Mouse (Mus musculus) midbrain, embryonic 14.5 days (tissue): ENCODE results near the gene Usp7. TPM values are rescaled to one million over a fixed set of nuclear protein-coding genes. Genes with fewer than 3 reads are reported as not detected.
A peak's percentile ranks its signal among the peaks of the same experiment; 100 is the strongest.

Source experiments
- ATAC-seq: fragments of 200-750 bp; cut with Nextera tagmentation; 2 replicates; pipeline ENCODE4 v1.8.0; 2017; ENCODE audit warnings: moderate number of reproducible peaks, moderate library complexity; ENCODE audit not compliant: low FRiP score, low TSS enrichment
- DNase-seq: peaks from one replicate; pipeline ENCODE4 v3.0.0-alpha.2; 2015
- H3K27ac ChIP-seq: fragments of 300-500 bp; sonication (generic); replicated peaks from 2 replicates; pipeline ENCODE4 v1.5.1; 2014; ENCODE audit warnings: mild to moderate bottlenecking, low read depth, low read length, moderate library complexity
- H3K27me3 ChIP-seq: fragments of 300-500 bp; sonication (generic); 2 replicates; pipeline ENCODE4 v1.6.1; 2014; ENCODE audit warnings: low read length, control low read depth, mixed read lengths; ENCODE audit not compliant: control insufficient read depth, insufficient read depth
- H3K36me3 ChIP-seq: fragments of 300-500 bp; sonication (generic); 2 replicates; pipeline ENCODE4 v1.6.1; 2014; ENCODE audit warnings: low read length, control low read depth; ENCODE audit not compliant: control insufficient read depth, insufficient read depth
- H3K4me1 ChIP-seq: fragments of 300-500 bp; sonication (generic); 2 replicates; pipeline ENCODE4 v1.6.1; 2014; ENCODE audit warnings: mild to moderate bottlenecking, antibody characterized with exemption, low read length, control low read depth; ENCODE audit not compliant: control insufficient read depth, insufficient read depth
- H3K4me2 ChIP-seq: fragments of 300-500 bp; sonication (generic); 2 replicates; pipeline ENCODE4 v1.6.1; 2014; ENCODE audit warnings: mild to moderate bottlenecking, low read length, moderate library complexity
- H3K4me3 ChIP-seq: fragments of 300-500 bp; sonication (generic); replicated peaks from 2 replicates; pipeline ENCODE4 v1.5.1; 2014; ENCODE audit warnings: low read depth, low read length
- H3K9ac ChIP-seq: fragments of 300-500 bp; sonication (generic); replicated peaks from 2 replicates; pipeline ENCODE4 v1.6.1; 2014; ENCODE audit warnings: mild to moderate bottlenecking, low read length, moderate library complexity
- H3K9me3 ChIP-seq: fragments of 300-500 bp; sonication (generic); 2 replicates; pipeline ENCODE4 v1.6.1; 2016; ENCODE audit warnings: low read length, control low read depth, mixed read lengths; ENCODE audit not compliant: control insufficient read depth
- WGBS: fragments of 180-500 bp; shearing (Covaris S2); extraction: QIAGEN DNeasy Blood & Tissue Kit; methylation state at CpG from one replicate; pipeline ENCODE4 v1.1.7; 2014; 5-methylcytosine and 5-hydroxymethylcytosine counted together
- polyA plus RNA-seq: library from polyadenylated mRNA; unstranded; fragments of >200 nt; fragmentation: Nextera tagmentation; extraction: Ambion mirVana; gene quantifications from 2 replicates; pipeline ENCODE4 v1.2.1, GENCODE M21; 2014

Gene Usp7
- polyA plus RNA-seq, 1 experiment from 2014 or later, result 50.0 TPM

- ATAC-seq (no peak), DNase-seq (no peak)
- no peaks in the 10 kb centered on the region for H3K9me3 ChIP-seq
- peaks cover 29% of the 10 kb centered on the region for H3K4me1 ChIP-seq
- H3K27me3 ChIP-seq, result no peaks in the 10 kb centered on the region
- peaks cover 21% of the 10 kb centered on the region for H3K36me3 ChIP-seq
- no peak overlapping the region; the same call in 1 of the 2 replicates for H3K9ac ChIP-seq
- 89% methylated on average over 7 of the region's 7 CpGs for WGBS
- no peak overlapping the region; the same call in 1 of the 2 replicates for H3K4me2 ChIP-seq
- H3K27ac ChIP-seq, result no peak overlapping the region
- H3K4me3 ChIP-seq, result no peak overlapping the region
Measured at GRCm38 (mm10) chr16:8667261-8667660, 124.8 kb downstream of the Usp7 start.

DNA sequence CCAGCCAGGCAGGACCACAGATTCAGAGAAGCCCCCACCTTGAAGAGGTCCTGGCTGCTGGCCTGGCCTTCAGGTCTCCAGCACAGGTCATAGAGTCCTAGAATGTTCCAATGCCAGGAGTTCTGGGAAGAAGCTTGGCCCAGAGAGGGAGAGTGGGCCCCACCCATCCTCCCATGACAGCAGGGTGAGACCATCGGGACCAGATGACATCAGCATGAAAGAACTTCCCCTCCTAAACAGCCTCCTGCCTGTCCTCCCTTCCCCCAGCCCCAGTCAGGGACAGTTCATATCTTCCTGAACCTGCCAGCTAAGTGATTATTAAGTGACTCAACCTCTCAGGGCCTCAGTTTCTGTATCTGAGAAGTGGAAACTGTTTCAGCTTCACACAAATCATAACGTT lies 125.7 kb downstream of the Usp7 start:
- WGBS, result 72% methylated on average over 2 of the region's 2 CpGs
- H3K4me1 ChIP-seq, result peaks cover 29% of the 10 kb centered on the region
- H3K27me3 ChIP-seq, result no peaks in the 10 kb centered on the region
- peaks cover 29% of the 10 kb centered on the region for H3K36me3 ChIP-seq
- H3K9me3 ChIP-seq, result no peaks in the 10 kb centered on the region
- H3K4me2 ChIP-seq, result no peak overlapping the region
- H3K4me3 ChIP-seq, result no peak overlapping the region
- DNase-seq (no peak), ATAC-seq (no peak)
- no peak overlapping the region for H3K9ac ChIP-seq
- no peak overlapping the region for H3K27ac ChIP-seq

- Histone ChIP-seq H3K27ac (no peak overlapping the region), H3K9me3 (no peaks in the 10 kb centered on the region), H3K27me3 (no peaks in the 10 kb centered on the region), H3K4me3 (no peak overlapping the region), H3K4me1 (peaks cover 23% of the 10 kb centered on the region), H3K4me2 (no peak overlapping the region), H3K36me3 (peaks cover 40% of the 10 kb centered on the region), H3K9ac (no peak overlapping the region)
- ATAC-seq (no peak), DNase-seq (no peak)
- WGBS, result 83% methylated on average over 5 of the region's 5 CpGs
Measured at GRCm38 (mm10) chr16:8665367-8665766, 126.7 kb downstream of the Usp7 start.

DNA sequence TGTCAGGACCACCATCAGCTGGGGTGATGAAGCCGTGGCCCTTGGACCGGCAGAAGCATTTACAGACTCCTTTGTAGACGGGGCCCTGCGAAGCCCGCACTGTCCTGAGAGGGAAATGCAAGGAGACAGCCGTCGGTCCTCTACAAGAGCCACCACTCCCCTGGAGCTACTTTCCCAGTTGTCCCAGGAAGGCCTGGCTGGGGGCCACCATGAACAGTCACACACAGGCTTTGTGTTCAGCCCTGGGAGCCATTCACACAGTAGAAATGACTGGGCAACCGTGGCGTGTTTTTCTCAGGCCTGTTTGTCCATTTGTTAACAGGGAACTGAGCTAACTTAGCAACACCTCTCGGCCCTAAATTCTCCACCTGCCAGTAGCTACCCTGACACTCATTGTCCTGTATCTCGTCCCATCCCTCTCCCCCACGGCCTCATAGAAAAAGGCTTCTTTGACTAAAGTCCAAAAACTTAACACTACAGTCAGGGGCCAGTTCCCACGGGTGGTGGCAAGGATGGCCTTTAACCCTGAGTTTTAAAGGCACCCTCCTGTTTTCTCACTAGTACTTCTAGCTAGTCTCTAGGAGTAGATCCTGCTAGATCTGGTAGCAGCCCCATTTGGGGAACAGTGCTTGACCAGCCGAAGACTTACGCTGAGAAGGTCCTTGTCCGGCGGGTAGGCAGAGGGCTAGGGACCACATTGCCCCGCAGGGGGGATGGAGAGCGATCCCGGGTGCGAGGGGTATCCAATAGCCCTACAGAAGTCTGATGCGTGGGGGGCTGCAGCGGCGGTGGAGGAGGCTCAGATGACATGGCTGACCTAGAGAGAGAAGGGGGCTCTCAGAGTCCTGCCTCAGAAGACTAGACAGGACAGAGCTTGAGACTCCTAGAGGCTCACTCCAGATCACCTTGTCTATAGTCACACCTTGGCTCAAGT lies 128.2 kb downstream of the Usp7 start:
- no peak overlapping the region for H3K27ac ChIP-seq

GRCm38 (mm10) chr16:8663022-8663421 lies 129.1 kb downstream of the Usp7 start:
- Histone ChIP-seq H3K4me3 (no peak overlapping the region), H3K27me3 (no peaks in the 10 kb centered on the region), H3K4me1 (peaks cover 6% of the 10 kb centered on the region), H3K4me2 (no peak overlapping the region), H3K36me3 (peaks cover 63% of the 10 kb centered on the region), H3K9me3 (no peaks in the 10 kb centered on the region), H3K27ac (no peak overlapping the region), H3K9ac (no peak overlapping the region)
- 69% methylated on average over 2 of the region's 2 CpGs for WGBS
- ATAC-seq (no peak), DNase-seq (no peak)

More for the DNA sequence above, 128.2 kb downstream of the Usp7 start:
- DNase-seq (no peak), ATAC-seq (no peak)
- H3K4me2 ChIP-seq, result no peak overlapping the region
- H3K27me3 ChIP-seq, result no peaks in the 10 kb centered on the region
- H3K4me3 ChIP-seq, result no peak overlapping the region
- 82% methylated on average over 24 of the region's 24 CpGs for WGBS
- H3K36me3 ChIP-seq, result peaks cover 54% of the 10 kb centered on the region
- no peaks in the 10 kb centered on the region for H3K9me3 ChIP-seq
- 0 out of 2 replicates have a peak overlapping the region, but pooled peaks have one; percentile 20 for H3K9ac ChIP-seq
- H3K4me1 ChIP-seq, result peaks cover 14% of the 10 kb centered on the region

DNA sequence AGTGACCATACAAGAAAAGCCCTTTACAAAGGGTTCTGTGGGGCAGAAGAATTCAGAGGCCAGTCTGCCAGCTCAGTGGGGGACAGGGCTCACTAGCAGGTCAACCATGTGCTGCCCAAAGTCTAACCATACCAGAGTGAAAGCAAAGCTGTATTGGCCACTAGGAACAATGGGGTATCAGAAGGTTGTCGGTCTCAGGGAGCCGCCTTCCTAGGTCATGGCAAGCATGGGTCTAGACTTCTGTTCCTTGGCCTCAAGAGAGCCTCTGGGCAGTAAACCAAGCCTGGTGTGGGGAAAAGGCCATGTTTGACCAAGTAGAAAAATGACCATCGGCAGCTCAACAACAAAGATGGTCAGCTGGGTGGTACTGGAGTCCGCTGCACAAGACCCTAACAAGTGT lies 133.3 kb downstream of the Usp7 start:
- WGBS, result 96% methylated on average over 4 of the region's 4 CpGs

DNA sequence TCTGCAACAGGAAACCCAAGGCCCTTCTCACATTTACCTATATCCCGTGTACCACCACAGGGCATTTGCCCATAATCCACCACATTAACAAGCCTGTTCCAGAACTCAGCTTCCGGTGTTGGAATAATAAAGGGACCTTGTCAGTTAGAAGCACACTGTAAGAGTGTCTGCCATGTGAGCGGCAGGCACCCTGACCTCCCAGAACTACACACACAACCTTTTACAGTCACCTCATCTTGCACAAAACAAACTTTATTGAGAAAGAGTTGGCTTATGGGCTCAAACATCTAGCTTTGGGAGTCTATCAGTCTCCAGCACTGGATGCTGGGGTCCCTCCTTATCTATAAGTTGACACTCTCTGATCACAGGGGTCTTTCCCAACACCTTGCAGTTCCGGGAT lies 133.8 kb downstream of the Usp7 start:
- no peak for DNase-seq
- H3K27me3 ChIP-seq, result no peaks in the 10 kb centered on the region
- no peak for ATAC-seq
- no peak overlapping the region for H3K4me2 ChIP-seq
- no peak overlapping the region for H3K27ac ChIP-seq
- no peaks in the 10 kb centered on the region for H3K9me3 ChIP-seq
- 82% methylated on average over 4 of the region's 4 CpGs for WGBS
- H3K9ac ChIP-seq, result no peak overlapping the region
- H3K4me3 ChIP-seq, result no peak overlapping the region
- peaks cover 87% of the 10 kb centered on the region for H3K36me3 ChIP-seq
- no peaks in the 10 kb centered on the region for H3K4me1 ChIP-seq

More for the DNA sequence above, 133.3 kb downstream of the Usp7 start:
- DNase-seq (no peak), ATAC-seq (no peak)
- Histone ChIP-seq H3K27me3 (no peaks in the 10 kb centered on the region), H3K4me1 (no peaks in the 10 kb centered on the region), H3K4me2 (no peak overlapping the region), H3K36me3 (peaks cover 89% of the 10 kb centered on the region), H3K9me3 (no peaks in the 10 kb centered on the region), H3K9ac (no peak overlapping the region), H3K27ac (no peak overlapping the region), H3K4me3 (no peak overlapping the region)

DNA sequence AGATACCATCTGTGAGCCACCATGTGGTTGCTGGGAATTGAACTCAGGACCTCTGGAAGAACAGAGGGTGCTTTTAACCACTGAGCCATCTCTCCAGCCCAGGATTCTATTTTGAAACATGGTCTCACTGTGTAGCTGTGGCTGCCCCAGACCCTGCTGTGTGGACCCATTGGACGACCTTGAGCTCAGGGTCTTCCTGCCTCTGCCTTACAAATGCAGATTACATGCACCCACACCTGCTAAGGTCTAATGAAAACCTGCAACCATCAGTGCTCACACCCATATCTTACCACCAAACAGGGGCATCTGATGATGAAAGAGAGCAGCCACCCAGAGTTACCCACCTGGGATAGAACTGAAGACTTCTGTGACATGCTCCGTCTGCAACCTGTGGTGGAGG lies 135.9 kb downstream of the Usp7 start:
- no peaks in the 10 kb centered on the region for H3K9me3 ChIP-seq
- H3K27me3 ChIP-seq, result no peaks in the 10 kb centered on the region
- H3K36me3 ChIP-seq, result peaks cover 84% of the 10 kb centered on the region
- no peak overlapping the region for H3K4me2 ChIP-seq
- ATAC-seq (no peak), DNase-seq (no peak)
- H3K27ac ChIP-seq, result no peak overlapping the region
- 83% methylated on average over 2 of the region's 2 CpGs for WGBS
- H3K4me1 ChIP-seq, result no peaks in the 10 kb centered on the region
- H3K9ac ChIP-seq, result no peak overlapping the region
- no peak overlapping the region for H3K4me3 ChIP-seq

GRCm38 (mm10) chr16:8655599-8655998 lies 136.5 kb downstream of the Usp7 start:
- H3K9me3 ChIP-seq, result no peaks in the 10 kb centered on the region
- H3K4me1 ChIP-seq, result no peaks in the 10 kb centered on the region
- no peak overlapping the region for H3K9ac ChIP-seq
- H3K27me3 ChIP-seq, result no peaks in the 10 kb centered on the region
- DNase-seq, result no peak
- no peak overlapping the region for H3K4me2 ChIP-seq
- WGBS, result 87% methylated on average over 9 of the region's 9 CpGs
- H3K36me3 ChIP-seq, result peaks cover 85% of the 10 kb centered on the region
- no peak overlapping the region for H3K4me3 ChIP-seq
- ATAC-seq, result no peak
- no peak overlapping the region for H3K27ac ChIP-seq
